Mouse (Mus musculus): ENCODE measurements at regions not wholly inside any gene's neighbourhood (a gene's known extent, or its start where the extent isn't known, plus 50 kb on each side); places are given as distances from the start of the nearest gene placed in this dataset.
"Not testable (repeated sequence)": the region's sequence is repeated elsewhere in the genome, so short reads cannot be mapped to it uniquely, and the experiment has no call there.

DNA sequence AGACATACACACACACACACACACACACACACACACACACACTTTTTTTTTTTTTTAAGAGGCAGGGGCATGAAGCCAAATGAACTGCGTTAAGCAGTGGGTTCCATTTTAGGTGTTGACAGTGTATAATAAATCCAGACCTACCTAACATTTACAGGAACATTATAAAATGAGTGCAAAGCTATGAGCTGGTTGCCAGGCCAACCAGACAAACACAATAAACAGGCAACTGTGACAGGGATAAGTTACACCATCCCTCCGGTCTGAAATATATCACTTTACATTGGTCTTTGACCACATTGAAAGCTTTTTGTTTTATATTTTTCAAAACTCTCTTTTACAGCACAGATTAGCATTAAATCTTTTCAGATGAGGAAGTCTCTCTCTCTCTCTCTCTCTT is 820.2 kb upstream of the Sox9 start:
- no peak for DNase-seq (ENCODE audit: low spot score)

GRCm38 (mm10) chr11:111964066-111964465 is 818.0 kb upstream of the Sox9 start:
- no peak for DNase-seq (ENCODE audit: low spot score)

DNA sequence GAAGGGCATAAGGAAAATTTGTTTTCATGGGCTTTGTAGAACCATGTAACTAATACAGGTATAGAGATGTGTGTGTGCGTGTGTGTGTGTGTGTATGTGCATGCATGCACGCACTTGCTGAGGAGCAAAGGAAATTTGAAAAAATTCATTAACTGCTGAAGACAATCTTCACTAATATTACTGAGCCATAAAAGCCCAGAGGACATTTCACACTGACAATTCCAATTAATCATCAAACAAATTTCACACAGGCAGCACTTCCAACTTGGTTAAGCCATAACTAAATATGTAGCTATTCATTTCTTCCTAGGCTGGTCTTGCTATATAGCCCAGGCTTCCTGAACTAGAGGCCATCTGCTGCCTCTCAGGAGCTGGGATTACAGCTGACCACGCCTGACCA is 815.6 kb upstream of the Sox9 start:
- DNase-seq (ENCODE audit: low spot score): no peak

GRCm38 (mm10) chr11:111971001-111971400 is 811.0 kb upstream of the Sox9 start:
- no peak for DNase-seq (ENCODE audit: low spot score)

GRCm38 (mm10) chr11:111978667-111979066 is 803.4 kb upstream of the Sox9 start:
- DNase-seq (ENCODE audit: low spot score): no peak

DNA sequence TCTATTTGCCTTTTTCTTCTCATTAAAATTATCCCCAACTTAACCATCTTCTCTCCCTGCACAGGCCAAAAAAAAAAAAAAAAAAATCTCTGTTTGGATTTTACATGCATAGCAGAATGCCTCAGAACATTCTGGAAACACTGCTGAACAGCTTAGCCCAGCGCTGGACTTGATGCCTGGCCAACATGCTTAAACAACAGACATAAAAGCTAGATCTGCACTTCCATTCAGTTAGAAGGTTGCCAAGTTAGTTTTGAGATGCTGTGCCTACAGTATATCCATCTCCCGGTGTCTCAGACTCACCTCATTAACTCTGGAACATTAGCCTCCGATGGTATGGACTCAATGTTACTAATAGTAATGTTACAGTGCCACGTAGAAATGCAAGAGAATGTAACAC is 785.6 kb upstream of the Sox9 start:
- no peak for DNase-seq (ENCODE audit: low spot score)

DNA sequence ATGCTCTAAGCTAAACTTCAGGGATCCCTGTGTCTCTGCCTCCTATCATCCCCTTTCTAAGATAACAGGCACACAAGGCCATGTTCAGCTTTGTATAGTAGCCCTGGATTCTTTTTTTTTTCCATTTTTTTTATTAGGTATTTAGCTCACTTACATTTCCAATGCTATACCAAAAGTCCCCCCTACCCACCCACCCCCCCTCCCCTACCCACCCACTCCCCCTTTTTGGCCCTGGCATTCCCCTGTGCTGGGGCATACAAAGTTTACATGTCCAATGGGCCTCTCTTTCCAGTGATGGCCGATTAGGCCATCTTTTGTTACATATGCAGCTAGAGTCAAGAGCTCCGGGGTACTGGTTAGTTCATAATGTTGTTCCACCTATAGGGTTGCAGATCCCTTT is 771.2 kb upstream of the Sox9 start:
- not testable (repeated sequence) for DNase-seq (ENCODE audit: low spot score)

- no peak for DNase-seq (ENCODE audit: low spot score)
Measured at GRCm38 (mm10) chr11:112017906-112018305, 764.1 kb upstream of the Sox9 start.

GRCm38 (mm10) chr11:112028031-112028430 is 754.0 kb upstream of the Sox9 start:
- no peak for DNase-seq (ENCODE audit: low spot score)

DNA sequence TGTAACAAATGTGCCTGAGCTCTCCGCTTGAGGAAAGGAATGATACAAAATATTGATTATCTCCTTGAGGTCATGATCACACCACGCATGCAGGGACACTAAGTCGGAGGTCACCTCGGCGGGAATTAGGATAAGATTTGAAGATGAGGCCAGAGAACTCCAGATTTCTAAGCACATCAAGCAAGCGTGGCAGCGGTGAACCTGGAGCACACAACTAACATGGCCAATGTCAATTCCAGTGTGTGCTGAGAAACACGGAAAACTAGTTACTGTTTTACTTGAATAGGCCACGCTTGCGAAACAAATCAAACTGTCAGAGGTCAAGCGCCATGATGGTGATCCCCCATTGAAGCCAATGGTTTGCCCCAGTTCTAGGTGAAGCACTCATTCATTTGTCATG is 743.3 kb upstream of the Sox9 start:
- no peak for DNase-seq (ENCODE audit: low spot score)

DNA sequence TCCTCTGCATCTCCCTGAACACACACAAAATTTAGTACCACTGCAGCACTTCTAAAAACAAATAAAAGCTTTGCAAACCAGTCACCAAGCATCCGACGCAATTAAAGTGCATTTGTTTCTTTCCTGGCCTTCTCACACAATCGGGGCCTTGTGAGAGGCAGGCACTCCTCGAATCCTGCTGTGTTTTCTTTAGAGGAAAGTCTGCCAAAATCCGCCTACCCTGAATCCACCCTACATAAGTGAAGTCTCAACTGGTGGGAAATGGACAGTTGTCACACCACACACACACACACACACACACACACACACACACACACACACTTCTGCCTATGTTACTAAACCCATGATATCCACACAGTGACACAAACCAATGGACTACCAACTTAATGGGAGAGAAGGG is 737.6 kb upstream of the Sox9 start:
- no peak for DNase-seq (ENCODE audit: low spot score)

DNA sequence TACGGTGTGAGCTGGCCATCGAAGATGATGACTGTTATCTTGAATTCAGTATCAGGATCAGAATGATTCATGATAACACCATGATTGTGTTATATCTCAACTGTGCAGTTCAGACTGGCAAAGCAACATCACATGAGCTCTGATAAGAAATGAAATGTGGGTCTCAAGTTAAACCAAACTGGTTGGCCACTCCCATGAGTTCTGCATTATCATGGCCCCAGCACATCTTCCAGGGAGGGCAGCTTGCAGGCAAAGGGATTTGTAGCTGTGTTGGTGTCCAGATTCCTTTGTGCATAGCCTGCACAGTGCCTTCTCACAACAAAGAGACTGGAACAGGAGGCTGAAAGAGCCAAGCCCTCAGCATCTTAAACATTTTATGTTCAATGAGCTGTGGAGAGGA is 736.7 kb upstream of the Sox9 start:
- DNase-seq (ENCODE audit: low spot score): no peak

DNA sequence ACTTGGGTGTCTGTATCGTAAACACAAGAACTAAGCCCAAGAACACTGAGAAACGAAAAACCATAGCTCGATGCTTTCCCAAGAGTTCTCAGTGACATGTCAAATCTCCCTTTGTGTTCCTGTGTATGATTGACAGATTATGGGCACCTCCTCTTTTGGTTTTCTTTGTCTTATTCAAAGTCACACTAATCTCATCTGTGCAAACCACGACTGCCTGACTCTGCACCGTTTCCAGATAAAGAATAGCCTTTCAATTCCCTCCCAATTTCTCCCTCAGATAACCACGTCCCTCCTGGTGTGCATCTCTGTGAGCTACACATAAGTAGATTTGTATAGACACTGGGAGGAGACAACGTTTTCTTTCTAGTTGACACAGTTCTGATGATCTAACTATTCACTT is 731.7 kb upstream of the Sox9 start:
- no peak for DNase-seq (ENCODE audit: low spot score)

GRCm38 (mm10) chr11:112055591-112055990 is 726.4 kb upstream of the Sox9 start:
- no peak for DNase-seq (ENCODE audit: low spot score)

DNA sequence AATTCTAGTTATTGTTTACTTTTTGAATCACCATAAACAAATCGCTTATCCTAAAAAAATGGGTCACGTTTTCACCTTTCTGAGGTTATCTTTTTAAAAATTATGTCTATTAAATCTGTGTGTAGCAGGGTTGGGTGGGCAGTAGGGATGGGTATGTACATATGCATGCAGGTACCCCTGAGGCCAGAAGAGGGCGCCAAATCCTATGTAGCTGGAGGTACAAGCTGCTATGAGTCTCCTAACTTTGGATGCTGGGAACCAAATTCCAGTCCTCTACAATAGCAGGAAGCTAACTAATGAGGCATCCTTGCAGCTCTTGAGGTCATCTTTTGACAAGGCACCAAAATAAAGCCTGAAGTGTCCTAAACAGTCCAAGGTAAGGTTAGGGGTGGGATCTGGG is 714.8 kb upstream of the Sox9 start:
- DNase-seq (ENCODE audit: low spot score): no peak

GRCm38 (mm10) chr11:112068821-112069220 is 713.2 kb upstream of the Sox9 start:
- no peak for DNase-seq (ENCODE audit: low spot score)

DNA sequence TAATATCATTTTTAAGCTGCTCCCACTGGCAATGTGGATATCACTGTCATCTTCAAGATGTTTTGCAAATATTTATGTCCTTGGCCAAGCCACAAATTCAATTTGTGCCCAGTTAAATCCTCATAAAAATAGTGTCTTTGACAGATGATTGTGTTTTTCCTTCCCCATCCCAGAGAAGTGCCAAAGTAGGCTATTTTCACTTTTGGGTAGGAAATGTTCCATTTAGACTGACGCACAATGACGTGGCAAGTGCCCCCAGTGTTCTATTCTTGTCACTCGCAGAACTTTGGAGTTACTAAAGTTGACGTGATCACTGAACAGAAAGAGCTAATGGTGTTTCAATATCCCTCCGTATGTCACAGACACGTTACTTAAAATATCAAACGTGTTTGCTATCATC is 710.5 kb upstream of the Sox9 start:
- no peak for DNase-seq (ENCODE audit: low spot score)

- DNase-seq (ENCODE audit: low spot score): no peak
Measured at GRCm38 (mm10) chr11:112081386-112081785, 700.6 kb upstream of the Sox9 start.

DNA sequence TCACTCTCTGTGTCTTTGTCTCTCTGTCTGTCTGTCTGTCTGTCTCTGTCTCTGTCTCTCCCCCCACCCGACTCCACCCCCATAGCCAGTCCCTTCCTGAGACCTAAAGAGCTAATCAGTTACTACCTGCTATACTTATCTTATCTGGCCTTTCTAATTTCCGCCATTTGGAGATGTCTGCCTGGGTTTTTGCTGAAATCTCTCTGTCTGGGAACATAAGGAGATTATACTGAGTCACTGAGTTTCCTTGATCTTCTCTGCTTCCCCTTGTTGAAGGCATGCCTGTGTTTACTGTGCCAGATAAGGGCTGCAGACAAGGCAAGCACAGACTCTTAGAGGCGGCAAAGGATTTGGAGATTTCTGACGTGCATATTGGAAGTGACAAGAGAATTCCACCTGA is 699.0 kb upstream of the Sox9 start:
- no peak for DNase-seq (ENCODE audit: low spot score)

GRCm38 (mm10) chr11:112092168-112092567 is 689.9 kb upstream of the Sox9 start:
- DNase-seq (ENCODE audit: low spot score): no peak

- no peak for DNase-seq (ENCODE audit: low spot score)
Measured at GRCm38 (mm10) chr11:112095009-112095408, 687.0 kb upstream of the Sox9 start.

DNA sequence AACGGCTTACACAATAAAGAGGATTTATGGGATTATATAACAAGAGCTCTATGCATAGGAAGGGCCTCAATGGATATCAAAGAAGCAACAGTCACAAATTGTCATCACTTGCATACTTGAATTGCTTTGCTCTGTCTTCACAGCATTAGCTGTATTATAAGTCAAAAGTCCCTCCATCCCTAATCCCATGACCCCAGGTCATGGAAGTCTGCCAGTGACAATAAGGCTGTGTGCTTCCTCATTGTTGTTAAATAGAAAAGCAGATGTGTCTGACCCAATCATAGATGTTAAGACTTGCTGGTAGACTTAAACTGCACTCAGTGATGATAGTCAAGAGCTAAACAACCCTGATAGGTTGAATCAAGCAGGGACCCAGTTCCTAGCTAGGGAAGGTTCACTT is 683.9 kb upstream of the Sox9 start:
- no peak for DNase-seq (ENCODE audit: low spot score)

GRCm38 (mm10) chr11:112103252-112103651 is 678.8 kb upstream of the Sox9 start:
- no peak for DNase-seq (ENCODE audit: low spot score)

DNA sequence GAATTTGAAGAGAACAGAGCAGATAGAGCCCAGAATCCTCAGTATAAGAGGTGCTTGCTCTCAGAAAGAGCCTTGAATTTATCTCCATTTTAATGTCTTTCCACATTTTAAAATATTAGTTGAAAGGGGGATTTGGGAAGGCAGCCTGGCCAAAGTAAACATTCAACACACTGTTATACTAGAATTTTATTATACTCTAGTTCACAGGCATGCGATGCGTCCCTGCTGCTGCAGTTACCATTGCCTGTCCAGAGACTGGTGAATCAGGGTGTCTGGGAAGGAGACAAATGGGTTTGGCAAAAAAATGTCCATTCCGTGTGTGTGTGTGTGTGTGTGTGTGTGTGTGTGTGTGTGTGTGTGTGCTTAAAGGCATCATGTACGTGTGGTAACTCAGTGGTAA is 675.1 kb upstream of the Sox9 start:
- DNase-seq (ENCODE audit: low spot score): no peak

GRCm38 (mm10) chr11:112107314-112107713 is 674.7 kb upstream of the Sox9 start:
- DNase-seq (ENCODE audit: low spot score): no peak
